In genomic region chr2:74686301-74686987, GRCm38 (mm10) we compare ENCODE assay signal across 9 mouse cellular contexts. TPM values are rescaled to one million over a fixed set of nuclear protein-coding genes. Genes with fewer than 3 reads are reported as not detected.
A peak's percentile ranks its signal among the peaks of the same experiment; 100 is the strongest.
DNase-seq lines count a peak whose midpoint lies in the region; ATAC-seq lines count a peak whose summit lies in the region.
"Had no signal": no experiment of that assay in that cellular context is flagged by ENCODE, and none has a peak within 500 bp of the region (broad histone marks: within the 10 kb centered on the region; RNA-seq: fewer than 3 reads in every experiment).

No protein-coding gene starts in this region.

- 5% methylated on average over 17 of the region's 17 CpGs for WGBS in midbrain, embryonic 11.5 days
- WGBS in midbrain, embryonic 15.5 days = 5% methylated on average over 17 of the region's 17 CpGs
- 4% methylated on average over 17 of the region's 17 CpGs for WGBS in embryonic facial prominence, embryonic 10.5 days
- WGBS in kidney, embryonic 16.5 days = 2% methylated on average over 17 of the region's 17 CpGs

- no peak overlapping the region for H3K9ac ChIP-seq in midbrain, embryonic 11.5 days (ENCODE audit: low read length)
- H3K9ac ChIP-seq in midbrain, embryonic 15.5 days = no peak overlapping the region
- peak overlapping the region; percentile 80 for H3K9ac ChIP-seq in kidney, embryonic 16.5 days (replicated peaks; ENCODE audit: low read length)

- no peak overlapping the region for H3K4me3 ChIP-seq in midbrain, embryonic 11.5 days (ENCODE audit: low read depth, low read length)
- no peak overlapping the region for H3K4me3 ChIP-seq in midbrain, embryonic 15.5 days
- no peak overlapping the region for H3K4me3 ChIP-seq in embryonic facial prominence, embryonic 10.5 days
- peak overlapping the region; percentile 64 for H3K4me3 ChIP-seq in kidney, embryonic 16.5 days (ENCODE audit: low read length)

- H3K27ac ChIP-seq in midbrain, embryonic 11.5 days (ENCODE audit: low read depth, low read length) = no peak overlapping the region
- H3K27ac ChIP-seq in midbrain, embryonic 15.5 days = no peak overlapping the region
- no peak overlapping the region for H3K27ac ChIP-seq in embryonic facial prominence, embryonic 10.5 days (replicated peaks)
- peak overlapping the region; percentile 87 for H3K27ac ChIP-seq in kidney, embryonic 16.5 days (ENCODE audit: low read length)

- ATAC-seq in midbrain, embryonic 11.5 days (ENCODE audit: low FRiP score) = no peak
- no peak for ATAC-seq in midbrain, embryonic 15.5 days (replicated peaks)
- ATAC-seq in kidney, embryonic 16.5 days (ENCODE audit: low FRiP score, low TSS enrichment) = no peak

- H3K4me1 ChIP-seq in midbrain, embryonic 11.5 days (ENCODE audit: control insufficient read depth, insufficient read depth, low read length) = peaks cover 10% of the 10 kb centered on the region
- peaks cover 10% of the 10 kb centered on the region; the same call in 1 of the 2 replicates for H3K4me1 ChIP-seq in midbrain, embryonic 15.5 days
- H3K4me1 ChIP-seq in embryonic facial prominence, embryonic 10.5 days = peaks cover 20% of the 10 kb centered on the region
- H3K4me1 ChIP-seq in kidney, embryonic 16.5 days (ENCODE audit: insufficient read depth, low read length) = peaks cover 7% of the 10 kb centered on the region; the same call in 1 of the 2 replicates

- H3K36me3 ChIP-seq in midbrain, embryonic 11.5 days (ENCODE audit: control insufficient read depth, insufficient read depth, low read length) = no peaks in the 10 kb centered on the region
- H3K36me3 ChIP-seq in midbrain, embryonic 15.5 days (replicated peaks) = no peaks in the 10 kb centered on the region
- H3K36me3 ChIP-seq in embryonic facial prominence, embryonic 10.5 days (replicated peaks) = no peaks in the 10 kb centered on the region
- H3K36me3 ChIP-seq in kidney, embryonic 16.5 days (ENCODE audit: insufficient read depth, low read length) = no peaks in the 10 kb centered on the region

- peaks cover 94% of the 10 kb centered on the region for H3K27me3 ChIP-seq in midbrain, embryonic 11.5 days (ENCODE audit: control insufficient read depth, insufficient read depth, low read length)
- H3K27me3 ChIP-seq in midbrain, embryonic 15.5 days (replicated peaks) = peaks cover 87% of the 10 kb centered on the region
- H3K27me3 ChIP-seq in embryonic facial prominence, embryonic 10.5 days (replicated peaks; ENCODE audit: low read depth, poor library complexity, severe bottlenecking) = peaks cover 100% of the 10 kb centered on the region
- peaks cover 3% of the 10 kb centered on the region; the same call in 1 of the 2 replicates for H3K27me3 ChIP-seq in kidney, embryonic 16.5 days (ENCODE audit: insufficient read depth, low read length)

- peak; percentile 64 to 85 for DNase-seq in adrenal gland, adult (ENCODE audit: inconsistent age in 2 of 2, low spot score in 1 of 2)
- no peak for DNase-seq in adrenal gland, adult 8-10 months
- peak; percentile 95 for DNase-seq in midbrain, embryonic 11.5 days (ENCODE audit: low spot score, missing footprints)
- peak; percentile 80 for DNase-seq in embryonic facial prominence, embryonic 10.5 days (ENCODE audit: low spot score)
- DNase-seq in lung, postnatal 25 days (ENCODE audit: low spot score) = peak; percentile 46
- DNase-seq in yolk sac, embryonic 10.5 days (ENCODE audit: low spot score) = no peak

- H3K4me2 ChIP-seq in midbrain, embryonic 11.5 days = no peak overlapping the region
- H3K4me2 ChIP-seq in midbrain, embryonic 15.5 days = no peak overlapping the region
- peak overlapping the region; percentile 59 for H3K4me2 ChIP-seq in kidney, embryonic 16.5 days (replicated peaks; ENCODE audit: low read depth, low read length)

- H3K9me3 ChIP-seq in midbrain, embryonic 11.5 days (ENCODE audit: control insufficient read depth, low read length) = no peaks in the 10 kb centered on the region
- H3K9me3 ChIP-seq in midbrain, embryonic 15.5 days = no peaks in the 10 kb centered on the region
- H3K9me3 ChIP-seq in embryonic facial prominence, embryonic 10.5 days = no peaks in the 10 kb centered on the region
- no peaks in the 10 kb centered on the region for H3K9me3 ChIP-seq in kidney, embryonic 16.5 days (ENCODE audit: low read length)

RNA-seq across cellular contexts. Expression of gene Hoxd10, which starts 5.3 kb away (rescaled TPM):
- not detected for total RNA-seq in adrenal gland, adult 8-10 months (2022)
- polyA plus RNA-seq in midbrain, embryonic 11.5 days (2014; fragmentation: Nextera tagmentation; extraction: Ambion mirVana) = not detected in 2 replicates
- not detected in 2 replicates for polyA plus RNA-seq in midbrain, embryonic 15.5 days (2015; fragmentation: Nextera tagmentation; extraction: Ambion mirVana)
- polyA plus RNA-seq in embryonic facial prominence, embryonic 10.5 days (2016; fragmentation: Nextera tagmentation; extraction: Ambion mirVana) = not detected in 2 replicates
- polyA plus RNA-seq in kidney, embryonic 16.5 days (2015; fragmentation: Nextera tagmentation; extraction: Ambion mirVana) = 33.5 and 38.5 TPM in 2 replicates

RNA-seq across cellular contexts. Expression of gene Hoxd11, which starts 7.1 kb away (rescaled TPM):
- not detected for total RNA-seq in adrenal gland, adult 8-10 months (2022)
- polyA plus RNA-seq in midbrain, embryonic 11.5 days (2014; fragmentation: Nextera tagmentation; extraction: Ambion mirVana) = not detected in 2 replicates
- not detected in 2 replicates for polyA plus RNA-seq in midbrain, embryonic 15.5 days (2015; fragmentation: Nextera tagmentation; extraction: Ambion mirVana)
- polyA plus RNA-seq in embryonic facial prominence, embryonic 10.5 days (2016; fragmentation: Nextera tagmentation; extraction: Ambion mirVana) = not detected in 2 replicates
- polyA plus RNA-seq in kidney, embryonic 16.5 days (2015; fragmentation: Nextera tagmentation; extraction: Ambion mirVana) = 13.9 and 17.9 TPM in 2 replicates
- polyA plus RNA-seq: lung, embryonic 16.5 days had no signal

RNA-seq across cellular contexts. Expression of gene Hoxd9, which starts 11.1 kb away (rescaled TPM):
- total RNA-seq in adrenal gland, adult 8-10 months (2022) = 1 to 10 TPM; 6.5 to 9.2 (median 7.0) TPM
- polyA plus RNA-seq in midbrain, embryonic 11.5 days (2014; fragmentation: Nextera tagmentation; extraction: Ambion mirVana) = not detected in 2 replicates
- polyA plus RNA-seq in midbrain, embryonic 15.5 days (2015; fragmentation: Nextera tagmentation; extraction: Ambion mirVana) = not detected in 2 replicates
- polyA plus RNA-seq in embryonic facial prominence, embryonic 10.5 days (2016; fragmentation: Nextera tagmentation; extraction: Ambion mirVana) = not detected in 2 replicates
- polyA plus RNA-seq in kidney, embryonic 16.5 days (2015; fragmentation: Nextera tagmentation; extraction: Ambion mirVana) = 38.2 and 38.4 TPM in 2 replicates

RNA-seq across cellular contexts. Expression of gene Hoxd12, which starts 11.6 kb away (rescaled TPM):
- not detected for total RNA-seq in adrenal gland, adult 8-10 months (2022)
- not detected in 2 replicates for polyA plus RNA-seq in midbrain, embryonic 11.5 days (2014; fragmentation: Nextera tagmentation; extraction: Ambion mirVana)
- polyA plus RNA-seq in midbrain, embryonic 15.5 days (2015; fragmentation: Nextera tagmentation; extraction: Ambion mirVana) = not detected in 2 replicates
- polyA plus RNA-seq in embryonic facial prominence, embryonic 10.5 days (2016; fragmentation: Nextera tagmentation; extraction: Ambion mirVana) = not detected in 2 replicates
- 4.5 and 4.7 TPM in 2 replicates for polyA plus RNA-seq in kidney, embryonic 16.5 days (2015; fragmentation: Nextera tagmentation; extraction: Ambion mirVana)
- polyA plus RNA-seq: lung, embryonic 16.5 days had no signal

RNA-seq across cellular contexts. Expression of gene Hoxd8, which starts 18.0 kb away (rescaled TPM):
- 10 to 100 TPM; 33.3 to 45.8 (median 36.6) TPM for total RNA-seq in adrenal gland, adult 8-10 months (2022)
- 0.11 TPM in 1 of 2 replicates, not detected in the other for polyA plus RNA-seq in midbrain, embryonic 11.5 days (2014; fragmentation: Nextera tagmentation; extraction: Ambion mirVana)
- polyA plus RNA-seq in midbrain, embryonic 15.5 days (2015; fragmentation: Nextera tagmentation; extraction: Ambion mirVana) = 0.08 and 0.10 TPM in 2 replicates
- not detected in 2 replicates for polyA plus RNA-seq in embryonic facial prominence, embryonic 10.5 days (2016; fragmentation: Nextera tagmentation; extraction: Ambion mirVana)
- polyA plus RNA-seq in kidney, embryonic 16.5 days (2015; fragmentation: Nextera tagmentation; extraction: Ambion mirVana) = 41.0 and 45.6 TPM in 2 replicates

Comparison
In these comparisons a context has a peak if more than half of its experiments do, and no peak if none do; other contexts are left out.
1. DNase-seq: peak in adrenal gland, adult (2 of 2), midbrain, embryonic 11.5 days (single experiment), embryonic facial prominence, embryonic 10.5 days (single experiment) and lung, postnatal 25 days (single experiment); none in adrenal gland, adult 8-10 months (single experiment) and yolk sac, embryonic 10.5 days (single experiment).
2. RNA of gene Hoxd10, which starts 5.3 kb away (polyA plus RNA-seq): 33.5 to 38.5 TPM in kidney, embryonic 16.5 days; not detected in midbrain, embryonic 15.5 days, not detected in midbrain, embryonic 11.5 days and not detected in embryonic facial prominence, embryonic 10.5 days; every median in the first group is over 10 times any median in the second.
3. RNA of gene Hoxd11, which starts 7.1 kb away (polyA plus RNA-seq): 13.9 to 17.9 TPM in kidney, embryonic 16.5 days; not detected in midbrain, embryonic 15.5 days, not detected in midbrain, embryonic 11.5 days and not detected in embryonic facial prominence, embryonic 10.5 days; every median in the first group is over 10 times any median in the second.
4. RNA of gene Hoxd9, which starts 11.1 kb away (polyA plus RNA-seq): 38.2 to 38.4 TPM in kidney, embryonic 16.5 days; not detected in midbrain, embryonic 15.5 days, not detected in midbrain, embryonic 11.5 days and not detected in embryonic facial prominence, embryonic 10.5 days; every median in the first group is over 10 times any median in the second.